8 mouse cellular contexts compared by ENCODE assay signal in the genomic region with DNA sequence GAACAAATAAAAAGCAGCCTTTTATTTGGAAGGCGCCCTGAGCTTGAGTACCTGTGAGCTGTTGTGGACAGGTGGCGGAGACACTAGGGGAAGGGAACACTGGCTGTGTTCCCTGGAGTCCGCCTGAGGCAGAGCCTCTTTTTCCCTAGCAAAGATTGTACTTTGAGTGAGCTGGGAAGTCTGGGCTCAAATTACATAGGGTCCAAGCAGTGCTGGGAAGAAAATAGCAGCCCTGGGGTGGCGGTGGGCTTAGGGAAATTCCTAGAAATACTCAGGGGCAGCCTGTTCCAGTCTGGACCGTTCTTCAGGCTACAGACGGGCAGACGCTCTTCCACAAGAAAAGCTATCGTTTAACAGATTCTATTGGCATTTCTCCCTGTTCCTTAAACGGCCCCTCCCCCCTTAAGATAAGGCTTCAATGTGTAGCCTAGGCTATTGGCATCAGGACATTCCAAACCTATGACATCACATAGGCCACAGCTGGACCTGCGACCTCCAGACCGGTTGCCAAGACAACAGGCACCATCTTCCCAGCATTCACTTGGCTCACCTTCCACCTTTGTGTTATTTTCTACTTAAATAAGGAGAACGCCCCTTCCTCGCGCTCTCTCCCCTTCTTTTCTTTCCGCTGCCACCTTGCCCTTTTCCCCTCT. TPM values are rescaled to one million over a fixed set of nuclear protein-coding genes. Genes with fewer than 3 reads are reported as not detected.
DNase-seq lines count a peak whose midpoint lies in the region; ATAC-seq and TF ChIP-seq lines count a peak whose summit lies in the region.

No protein-coding gene starts in this region.

- no peak for TF ChIP-seq POLR2A in liver, adult 2 months (IDR thresholded peaks at IDR 0.05; ENCODE audit: extremely low read depth, insufficient read depth, low read length)

- no peak for DNase-seq in layer of hippocampus, adult 2 months (ENCODE audit: low spot score in 2 of 2)
- no peak for DNase-seq in layer of hippocampus, postnatal 10 days (ENCODE audit: low spot score in 2 of 2)
- DNase-seq in embryo, embryonic 9.5 days (ENCODE audit: extremely low spot score), result peak; percentile 91
- peak; percentile 83 for DNase-seq in liver, adult 2 months (ENCODE audit: extremely low read depth, low read depth, low spot score)
- no peak for DNase-seq in layer of hippocampus, adult 18-20 months (ENCODE audit: low spot score in 2 of 2)
- DNase-seq in spleen, postnatal 14 days (ENCODE audit: low spot score in 2 of 2), result no peak

- no peak for TF ChIP-seq CTCF in layer of hippocampus, adult 2 months (conservative IDR thresholded peaks at IDR 0.05)
- TF ChIP-seq CTCF in liver, adult 2 months (IDR thresholded peaks at IDR 0.05; ENCODE audit: low read depth, low read length), result no peak

- no peaks in the 10 kb centered on the region for H3K79me2 ChIP-seq in liver, adult 2 months (ENCODE audit: control insufficient read depth, insufficient read depth, low read length)

- peak overlapping the region; percentile 54 for H3K4me3 ChIP-seq in layer of hippocampus, adult 2 months
- peak overlapping the region; percentile 50 for H3K4me3 ChIP-seq in hindbrain, embryonic 15.5 days
- peak overlapping the region; percentile 54 for H3K4me3 ChIP-seq in liver, adult 2 months (ENCODE audit: insufficient read depth, low read depth, low read length)
- peak overlapping the region; percentile 40 for H3K4me3 ChIP-seq in neural tube, embryonic 14.5 days (ENCODE audit: low read depth, low read length)

- ATAC-seq in hindbrain, embryonic 15.5 days (ENCODE audit: low FRiP score, low read depth), result peak; percentile 81
- peak; percentile 80 for ATAC-seq in neural tube, embryonic 14.5 days (ENCODE audit: low read depth)

- H3K9ac ChIP-seq in hindbrain, embryonic 15.5 days, result peak overlapping the region; percentile 55
- H3K9ac ChIP-seq in liver, adult 2 months (ENCODE audit: low read depth, low read length), result peak overlapping the region; percentile 89
- peak overlapping the region; percentile 72 for H3K9ac ChIP-seq in neural tube, embryonic 14.5 days (replicated peaks; ENCODE audit: low read depth, low read length)

- no peaks in the 10 kb centered on the region for H3K36me3 ChIP-seq in hindbrain, embryonic 15.5 days
- no peaks in the 10 kb centered on the region for H3K36me3 ChIP-seq in liver, adult 2 months (ENCODE audit: control insufficient read depth, insufficient read depth, low read length)
- H3K36me3 ChIP-seq in neural tube, embryonic 14.5 days (ENCODE audit: control insufficient read depth, insufficient read depth, low read length), result no peaks in the 10 kb centered on the region

- H3K4me2 ChIP-seq in hindbrain, embryonic 15.5 days, result peak overlapping the region; percentile 90
- H3K4me2 ChIP-seq in neural tube, embryonic 14.5 days (ENCODE audit: low read depth, low read length), result peak overlapping the region; percentile 93

- H3K27ac ChIP-seq in layer of hippocampus, adult 2 months, result no peak overlapping the region
- H3K27ac ChIP-seq in hindbrain, embryonic 15.5 days (replicated peaks), result peak overlapping the region; percentile 79
- peak overlapping the region; percentile 78 for H3K27ac ChIP-seq in liver, adult 2 months (replicated peaks; ENCODE audit: insufficient read depth, low read depth, low read length)
- peak overlapping the region; percentile 71; the same call in 1 of the 2 replicates for H3K27ac ChIP-seq in neural tube, embryonic 14.5 days (ENCODE audit: low read depth, low read length)

- peaks cover 20% of the 10 kb centered on the region for H3K4me1 ChIP-seq in hindbrain, embryonic 15.5 days (replicated peaks)
- peaks cover 3% of the 10 kb centered on the region; the same call in 1 of the 2 replicates for H3K4me1 ChIP-seq in liver, adult 2 months (ENCODE audit: control insufficient read depth, insufficient read depth, low read length)
- H3K4me1 ChIP-seq in neural tube, embryonic 14.5 days (ENCODE audit: control insufficient read depth, insufficient read depth, low read length), result peaks cover 9% of the 10 kb centered on the region

- no peaks in the 10 kb centered on the region for H3K9me3 ChIP-seq in hindbrain, embryonic 15.5 days
- H3K9me3 ChIP-seq in neural tube, embryonic 14.5 days (ENCODE audit: control insufficient read depth, low read length), result no peaks in the 10 kb centered on the region

- WGBS in hindbrain, embryonic 15.5 days, result 5% methylated on average over 15 of the region's 15 CpGs
- WGBS in liver, adult 2 months, result 7% methylated on average over 15 of the region's 15 CpGs
- 4% methylated on average over 15 of the region's 15 CpGs for WGBS in neural tube, embryonic 14.5 days

- no peaks in the 10 kb centered on the region for H3K27me3 ChIP-seq in hindbrain, embryonic 15.5 days
- no peaks in the 10 kb centered on the region for H3K27me3 ChIP-seq in liver, adult 2 months (ENCODE audit: control insufficient read depth, insufficient read depth, low read length)
- no peaks in the 10 kb centered on the region for H3K27me3 ChIP-seq in neural tube, embryonic 14.5 days (ENCODE audit: control insufficient read depth, insufficient read depth, low read length)

RNA-seq across cellular contexts. Expression of a gene that starts 31.3 kb away (rescaled TPM):
- total RNA-seq in layer of hippocampus, adult 2 months (2021), result 1,000 to 10,000 TPM; 3,119 to 3,317 TPM
- 1,000 to 10,000 TPM; 4,076 to 4,543 TPM for total RNA-seq in layer of hippocampus, postnatal 10 days (2021)
- 2,946 and 3,077 TPM in 2 replicates for polyA plus RNA-seq in hindbrain, embryonic 15.5 days (2015; fragmentation: Nextera tagmentation; extraction: Ambion mirVana)
- total RNA-seq in liver, adult 2 months (2014; rRNA removed), result 7,986 and 8,406 TPM in 2 replicates
- polyA plus RNA-seq in liver, adult 2 months (2012; rRNA removed), result 2,468 and 2,707 TPM in 2 replicates
- 3,427 and 3,855 TPM in 2 replicates for polyA plus RNA-seq in neural tube, embryonic 14.5 days (2014; fragmentation: Nextera tagmentation; extraction: Ambion mirVana)
- 1,000 to 10,000 TPM; 3,208 to 3,266 TPM for total RNA-seq in layer of hippocampus, adult 18-20 months (2021)

Comparison
In these comparisons a context has a peak if more than half of its experiments do, and no peak if none do; other contexts are left out.
1. DNase-seq: peak in embryo, embryonic 9.5 days (single experiment) and liver, adult 2 months (single experiment); none in layer of hippocampus, adult 2 months (0 of 2), layer of hippocampus, postnatal 10 days (0 of 2), layer of hippocampus, adult 18-20 months (0 of 2) and spleen, postnatal 14 days (0 of 2).
2. Peak in every context shown above with its lines, with median percentiles within 50 percentile points of each other: H3K4me3 ChIP-seq and H3K9ac ChIP-seq.